Mouse (Mus musculus) neutrophil, adult 59 days (primary cell): ENCODE results near the gene Fbxl16. TPM values are rescaled to one million over a fixed set of nuclear protein-coding genes. Genes with fewer than 3 reads are reported as not detected.

Experiments
- total RNA-seq, 2 experiments: library from RNA; stranded (reverse); gene quantifications; 1 replicate in 1 of 2; 2 replicates in 1 of 2; pipeline ENCODE4 v1.2.4; 2023

Fbxl16 gene
- total RNA-seq, result not detected

GRCm38 (mm10) chr17:25808789-25809605 is at the start of gene Fbxl16:
TSS of gene Fbxl16 (plus strand) at chr17:25809085.

GRCm38 (mm10) chr17:25773549-25774120 is 35.2 kb upstream of the Fbxl16 start, which contains the start of gene Narfl:
TSS of gene Narfl (plus strand) at chr17:25773776.

GRCm38 (mm10) chr17:25785281-25785745 is 23.6 kb upstream of the Fbxl16 start, which contains the start of gene Haghl:
TSS of gene Haghl (minus strand) at chr17:25785673.

GRCm38 (mm10) chr17:25786280-25786679 is 22.6 kb upstream of the Fbxl16 start, which contains the start of gene Ccdc78:
TSS of gene Ccdc78 (plus strand) at chr17:25786580.

GRCm38 (mm10) chr17:25792615-25793014 is 16.3 kb upstream of the Fbxl16 start, which contains the start of gene Fam173a:
TSS of gene Fam173a (minus strand) at chr17:25792901.

GRCm38 (mm10) chr17:25795609-25796092 is 13.2 kb upstream of the Fbxl16 start, which contains the start of gene AC134908.4:
TSS of gene AC134908.4 (minus strand) at chr17:25795659.

GRCm38 (mm10) chr17:25796951-25797369 is 11.9 kb upstream of the Fbxl16 start, which contains the start of gene Metrn:
TSS of gene Metrn (minus strand) at chr17:25797136.

GRCm38 (mm10) chr17:25823452-25823851 is 14.6 kb downstream of the Fbxl16 start, which contains the start of gene Wdr24:
TSS of gene Wdr24 (plus strand) at chr17:25823627.

GRCm38 (mm10) chr17:25828712-25829557 is 20.1 kb downstream of the Fbxl16 start, which contains the start of gene Jmjd8:
TSS of gene Jmjd8 (plus strand) at chr17:25828867.

GRCm38 (mm10) chr17:25833291-25833663 is 24.4 kb downstream of the Fbxl16 start, which contains the start of gene Stub1:
TSS of gene Stub1 (minus strand) at chr17:25833404.

GRCm38 (mm10) chr17:25837076-25837410 is 28.2 kb downstream of the Fbxl16 start, which contains the start of gene Rhbdl1:
TSS of gene Rhbdl1 (minus strand) at chr17:25837295.

GRCm38 (mm10) chr17:25841117-25841880 is 32.4 kb downstream of the Fbxl16 start, which contains the start of gene Gm20683:
TSS of gene Gm20683 (minus strand) at chr17:25841763.

GRCm38 (mm10) chr17:25844396-25844901 is 35.6 kb downstream of the Fbxl16 start, which contains the start of gene Rhot2:
TSS of gene Rhot2 (minus strand) at chr17:25844851.

GRCm38 (mm10) chr17:25860832-25861703 is 52.2 kb downstream of the Fbxl16 start, which contains the start of gene Wdr90:
TSS of gene Wdr90 (minus strand) at chr17:25861501.

GRCm38 (mm10) chr17:25868601-25869191 is 59.8 kb downstream of the Fbxl16 start, which contains the start of gene Mcrip2:
TSS of gene Mcrip2 (minus strand) at chr17:25868764.

